Mouse (Mus musculus): ENCODE data around the gene Pex12. TPM values are rescaled to one million over a fixed set of nuclear protein-coding genes. Genes with fewer than 3 reads are reported as not detected.
A peak's percentile ranks its signal among the peaks of the same experiment; 100 is the strongest.
"Not testable (repeated sequence)": the region's sequence is repeated elsewhere in the genome, so short reads cannot be mapped to it uniquely, and the experiment has no call there.

Gene Pex12
- total RNA-seq (2021): 10 to 100 TPM in 1 of 2 experiments, 1 to 10 TPM in 1; 9.4 to 13.9 TPM
- long read RNA-seq, experiment 1, transcript Pex12-202 (4 exons, 2,389 nt): major isoform, 9 of 31 reads
- long read RNA-seq, experiment 1, partial matches to known transcripts: 0 of 31 reads
- long read RNA-seq, experiment 1, other reads (novel, unspliced or antisense): 19 of 31 reads
- long read RNA-seq, experiment 2, partial matches to known transcripts: 0 of 5 reads
- long read RNA-seq, experiment 2, other reads (novel, unspliced or antisense): 2 of 5 reads

GRCm38 (mm10) chr11:83302526-83303251 lies at the start of gene Pex12:
Gene Pex12, minus strand, starts transcription at chr11:83302586.
- peak within 1 kb of the TSS; percentile 88 for H3K4me3 ChIP-seq
- intact Hi-C loops (cut with DNase I): loop anchor here (1.0 kb wide), 1 partner anchor 31 kb away; no protein-coding TSS in a partner anchor
- peak; percentile 94 to 95 for DNase-seq (ENCODE audit: extremely low spot score in 1 of 2, low spot score in 2 of 2)
- peak within 1 kb of the TSS; percentile 98 for H3K27ac ChIP-seq
- TF ChIP-seq CTCF (IDR thresholded peaks at IDR 0.05): no peak

- TF ChIP-seq CTCF (IDR thresholded peaks at IDR 0.05): no peak
- intact Hi-C loops (cut with DNase I): no loop called here
Observed at GRCm38 (mm10) chr11:83341716-83342245, 39.4 kb upstream of the Pex12 start.

GRCm38 (mm10) chr11:83339705-83340104 lies 37.3 kb upstream of the Pex12 start:
- no peak for TF ChIP-seq CTCF (IDR thresholded peaks at IDR 0.05)
- DNase-seq (ENCODE audit: extremely low spot score in 1 of 2, low spot score in 2 of 2): no peak
- intact Hi-C loops (cut with DNase I): no loop called here
- no peak overlapping the region for H3K27ac ChIP-seq
- no peak overlapping the region for H3K4me3 ChIP-seq

More at GRCm38 (mm10) chr11:83341716-83342245, 39.4 kb upstream of the Pex12 start:
- Histone ChIP-seq H3K4me3 (no peak overlapping the region), H3K27ac (no peak overlapping the region)
- no peak for DNase-seq (ENCODE audit: extremely low spot score in 1 of 2, low spot score in 2 of 2)

GRCm38 (mm10) chr11:83335826-83336225 lies 33.4 kb upstream of the Pex12 start:
- Histone ChIP-seq H3K27ac (no peak overlapping the region), H3K4me3 (no peak overlapping the region)
- DNase-seq (ENCODE audit: extremely low spot score in 1 of 2, low spot score in 2 of 2): no peak
- intact Hi-C loops (cut with DNase I): no loop called here
- no peak for TF ChIP-seq CTCF (IDR thresholded peaks at IDR 0.05)

GRCm38 (mm10) chr11:83327427-83327826 lies 25.0 kb upstream of the Pex12 start:
- intact Hi-C loops (cut with DNase I): loop anchor here (2.0 kb wide), 1 partner anchor 97 kb away; no protein-coding TSS in a partner anchor
- peak; percentile 75 for TF ChIP-seq CTCF (IDR thresholded peaks at IDR 0.05)
- no peak overlapping the region for H3K27ac ChIP-seq
- peak; percentile 41 to 50 for DNase-seq (ENCODE audit: extremely low spot score in 1 of 2, low spot score in 2 of 2)
- H3K4me3 ChIP-seq: no peak overlapping the region

- peak; percentile 17 for TF ChIP-seq CTCF (IDR thresholded peaks at IDR 0.05)
- intact Hi-C loops (cut with DNase I): loop anchor here (2.0 kb wide), 1 partner anchor 98 kb away; no protein-coding TSS in a partner anchor
- not testable (repeated sequence) for DNase-seq (ENCODE audit: extremely low spot score in 1 of 2, low spot score in 2 of 2); H3K4me3 ChIP-seq; H3K27ac ChIP-seq
Observed at GRCm38 (mm10) chr11:83326692-83327091, 24.3 kb upstream of the Pex12 start.

GRCm38 (mm10) chr11:83319048-83319447 lies 16.7 kb upstream of the Pex12 start:
- Histone ChIP-seq H3K27ac (no peak overlapping the region), H3K4me3 (no peak overlapping the region)
- intact Hi-C loops (cut with DNase I): no loop called here
- TF ChIP-seq CTCF (IDR thresholded peaks at IDR 0.05): no peak
- DNase-seq (ENCODE audit: extremely low spot score in 1 of 2, low spot score in 2 of 2): no peak

GRCm38 (mm10) chr11:83312471-83312870 lies 10.1 kb upstream of the Pex12 start:
- no peak for TF ChIP-seq CTCF (IDR thresholded peaks at IDR 0.05)
- DNase-seq (ENCODE audit: extremely low spot score in 1 of 2, low spot score in 2 of 2): peak; percentile 29 to 50
- H3K27ac ChIP-seq: peak overlapping the region; percentile 80
- no peak overlapping the region for H3K4me3 ChIP-seq
- intact Hi-C loops (cut with DNase I): no loop called here

GRCm38 (mm10) chr11:83306700-83307253 lies 4.4 kb upstream of the Pex12 start:
- intact Hi-C loops (cut with DNase I): no loop called here
- no peak for TF ChIP-seq CTCF (IDR thresholded peaks at IDR 0.05)
- Histone ChIP-seq H3K27ac (no peak overlapping the region), H3K4me3 (no peak overlapping the region)
- no peak for DNase-seq (ENCODE audit: extremely low spot score in 1 of 2, low spot score in 2 of 2)

GRCm38 (mm10) chr11:83304485-83304884 lies 2.1 kb upstream of the Pex12 start:
- no peak for DNase-seq (ENCODE audit: extremely low spot score in 1 of 2, low spot score in 2 of 2)
- no peak for TF ChIP-seq CTCF (IDR thresholded peaks at IDR 0.05)
- intact Hi-C loops (cut with DNase I): no loop called here
- Histone ChIP-seq H3K4me3 (peak overlapping the region; percentile 88), H3K27ac (no peak overlapping the region)

GRCm38 (mm10) chr11:83303751-83304150 lies 1.4 kb upstream of the Pex12 start:
- Histone ChIP-seq H3K27ac (no peak overlapping the region; the same call in 1 of the 2 replicates), H3K4me3 (peak overlapping the region; percentile 88)
- no peak; the same call in 1 of the 2 replicates for TF ChIP-seq CTCF (IDR thresholded peaks at IDR 0.05)
- intact Hi-C loops (cut with DNase I): no loop called here
- peak in 1 of 2 experiments; percentile 33 for DNase-seq (ENCODE audit: extremely low spot score in 1 of 2, low spot score in 2 of 2)

GRCm38 (mm10) chr11:83302124-83302523 lies 262 bp downstream of the Pex12 start:
- Histone ChIP-seq H3K4me3 (peak overlapping the region; percentile 88), H3K27ac (peak overlapping the region; percentile 98)
- intact Hi-C loops (cut with DNase I): loop anchor here (1.0 kb wide), 1 partner anchor 31 kb away; no protein-coding TSS in a partner anchor
- DNase-seq (ENCODE audit: extremely low spot score in 1 of 2, low spot score in 2 of 2): no peak
- no peak for TF ChIP-seq CTCF (IDR thresholded peaks at IDR 0.05)

Measured in left cerebral cortex, adult 2 months (tissue).